Mouse (Mus musculus): ENCODE results near the gene A830018L16Rik.

DNA sequence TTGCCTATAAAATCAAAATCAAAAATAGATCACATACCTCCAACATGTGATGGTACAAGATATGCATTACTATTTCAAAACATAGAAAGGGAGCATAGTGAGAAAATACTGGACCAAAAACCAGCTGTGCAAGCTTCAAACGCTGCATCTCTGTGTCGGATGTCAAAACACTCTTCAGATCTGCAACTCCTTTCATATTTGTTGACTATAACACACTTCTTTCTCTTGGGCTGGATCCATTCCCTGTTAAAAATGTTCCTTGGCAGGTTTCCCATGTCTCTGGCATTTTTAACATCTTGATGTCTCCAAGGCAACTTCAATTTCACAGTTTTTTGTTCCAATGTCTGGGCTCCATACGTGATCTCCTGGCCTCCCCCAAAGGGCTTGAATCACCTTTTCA is 481.8 kb downstream of the A830018L16Rik start:
- TF ChIP-seq CTCF (IDR thresholded peaks at IDR 0.05; ENCODE audit: extremely low read depth, insufficient read depth, insufficient read length, insufficient replicate concordance) (no peak), POLR2A (IDR thresholded peaks at IDR 0.05; ENCODE audit: low read depth, low read length) (no peak)

All from spleen, adult 2 months (tissue).